Mouse (Mus musculus) liver, embryonic 14.5 days (tissue): Measurements from ENCODE around the gene Slc25a25.

Experiments used
- CTCF ChIP-seq: IDR thresholded peaks from 2 replicates; pipeline ENCODE4 v1.5.1; 2016; ENCODE audit warnings: antibody characterized with exemption, low read depth, control low read depth
- EP300 ChIP-seq: IDR thresholded peaks from 2 replicates; pipeline ENCODE4 v1.6.1; 2016; ENCODE audit warnings: antibody characterized with exemption, low read depth

GRCm38 (mm10) chr2:32482351-32482750 is 31.1 kb upstream of the Slc25a25 start:
- TF ChIP-seq CTCF (no peak), EP300 (no peak)
